Mouse (Mus musculus): ENCODE results near the gene Zfp618.

DNA sequence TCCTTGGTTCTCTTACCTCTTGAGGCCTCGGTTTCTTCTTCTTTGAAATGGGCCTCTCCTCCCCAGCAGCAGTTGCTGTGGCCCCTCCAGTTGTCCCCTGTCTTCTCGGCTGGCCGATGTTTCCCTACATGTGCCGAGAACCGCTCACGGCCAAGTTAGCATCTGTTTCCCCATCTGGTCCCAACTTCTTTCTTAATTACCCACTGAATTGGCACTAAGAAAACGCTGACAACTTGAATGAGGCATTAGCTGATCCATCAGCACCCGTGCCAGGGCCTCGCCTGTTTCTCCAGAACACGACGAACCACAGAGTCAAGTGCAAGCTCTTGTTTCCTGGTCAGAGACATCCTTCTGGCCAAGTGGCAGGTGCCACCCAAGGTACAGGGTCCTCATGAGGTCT is 26.0 kb downstream of the Zfp618 start:
- TF ChIP-seq POLR2A (IDR thresholded peaks at IDR 0.05; ENCODE audit: control insufficient read depth, low read depth, low read length) (no peak), CTCF (IDR thresholded peaks at IDR 0.05; ENCODE audit: control insufficient read depth, insufficient read depth, insufficient replicate concordance, low read depth, low read length) (no peak)

All from testis, adult 2 months (tissue).